Comparison of ENCODE assay signal across 7 mouse cellular contexts in genomic region chr9:96731961-96732511, GRCm38 (mm10). TPM values are rescaled to one million over a fixed set of nuclear protein-coding genes. Genes with fewer than 3 reads are reported as not detected.
DNase-seq lines count a peak whose midpoint lies in the region; ATAC-seq lines count a peak whose summit lies in the region.

No protein-coding gene starts in this region.

- WGBS in embryonic facial prominence, embryonic 15.5 days = 26% methylated on average over 14 of the region's 14 CpGs
- 48% methylated on average over 14 of the region's 14 CpGs for WGBS in intestine, embryonic 15.5 days

- peak; percentile 57 to 81 for DNase-seq in left cerebral cortex, postnatal 14 days (ENCODE audit: low spot score in 2 of 2)
- no peak for DNase-seq in left cerebral cortex, postnatal 4 days
- peak; percentile 76 to 81 for DNase-seq in right cerebral cortex, postnatal 10 days (ENCODE audit: low spot score in 2 of 2)
- no peak for DNase-seq in adrenal gland, postnatal 14 days
- no peak for DNase-seq in urinary bladder, postnatal 14 days (ENCODE audit: low spot score)

- no peaks in the 10 kb centered on the region for H3K36me3 ChIP-seq in embryonic facial prominence, embryonic 15.5 days
- H3K36me3 ChIP-seq in intestine, embryonic 15.5 days = no peaks in the 10 kb centered on the region

- H3K27me3 ChIP-seq in embryonic facial prominence, embryonic 15.5 days = no peaks in the 10 kb centered on the region
- no peaks in the 10 kb centered on the region for H3K27me3 ChIP-seq in intestine, embryonic 15.5 days (replicated peaks)

- intact Hi-C loops in left cerebral cortex, postnatal 14 days (cut with DNase I) = loop anchor here (2.0 to 5.0 kb wide), 2 partner anchors 27 to 35 kb away; no protein-coding TSS in a partner anchor
- intact Hi-C loops in left cerebral cortex, postnatal 4 days (cut with DNase I) = no loop called here

- H3K9me3 ChIP-seq in embryonic facial prominence, embryonic 15.5 days (replicated peaks) = no peaks in the 10 kb centered on the region
- H3K9me3 ChIP-seq in intestine, embryonic 15.5 days = no peaks in the 10 kb centered on the region

- peaks cover 30% of the 10 kb centered on the region for H3K4me1 ChIP-seq in embryonic facial prominence, embryonic 15.5 days
- peaks cover 7% of the 10 kb centered on the region for H3K4me1 ChIP-seq in intestine, embryonic 15.5 days (replicated peaks)

- H3K4me3 ChIP-seq in embryonic facial prominence, embryonic 15.5 days (replicated peaks) = peak overlapping the region; percentile 16
- no peak overlapping the region for H3K4me3 ChIP-seq in intestine, embryonic 15.5 days (replicated peaks)

- H3K27ac ChIP-seq in embryonic facial prominence, embryonic 15.5 days (replicated peaks) = 0 out of 2 replicates have a peak overlapping the region, but pooled peaks have one; percentile 28
- no peak overlapping the region for H3K27ac ChIP-seq in intestine, embryonic 15.5 days

- no peak overlapping the region for H3K9ac ChIP-seq in embryonic facial prominence, embryonic 15.5 days
- H3K9ac ChIP-seq in intestine, embryonic 15.5 days = no peak overlapping the region

- peak overlapping the region; percentile 41 for H3K4me2 ChIP-seq in embryonic facial prominence, embryonic 15.5 days (replicated peaks)
- H3K4me2 ChIP-seq in intestine, embryonic 15.5 days (replicated peaks) = peak overlapping the region; percentile 42

- ATAC-seq in embryonic facial prominence, embryonic 15.5 days (ENCODE audit: insufficient number of reproducible peaks, low FRiP score, low TSS enrichment, low read depth) = no peak
- no peak; the same call in 1 of the 2 replicates for ATAC-seq in intestine, embryonic 15.5 days

RNA-seq across cellular contexts. Expression of gene Zbtb38, which starts 20.6 kb away (rescaled TPM):
- total RNA-seq in left cerebral cortex, postnatal 14 days (2021) = 10 to 100 TPM; 47.0 to 49.0 TPM
- total RNA-seq in left cerebral cortex, postnatal 4 days (2021) = 10 to 100 TPM; 65.6 to 66.3 TPM
- polyA plus RNA-seq in embryonic facial prominence, embryonic 15.5 days (2015; fragmentation: Nextera tagmentation; extraction: Ambion mirVana) = 21.2 and 22.1 TPM in 2 replicates
- polyA plus RNA-seq in intestine, embryonic 15.5 days (2015; fragmentation: Nextera tagmentation; extraction: Ambion mirVana) = 22.5 and 22.9 TPM in 2 replicates
- 41.5 and 52.1 TPM in 2 replicates for total RNA-seq in adrenal gland, postnatal 14 days (2021)

Comparison
In these comparisons a context has a peak if more than half of its experiments do, and no peak if none do; other contexts are left out.
1. DNase-seq: peak in left cerebral cortex, postnatal 14 days (2 of 2) and right cerebral cortex, postnatal 10 days (2 of 2); none in left cerebral cortex, postnatal 4 days (single experiment), adrenal gland, postnatal 14 days (single experiment) and urinary bladder, postnatal 14 days (single experiment).